Mouse (Mus musculus) kidney, embryonic 14.5 days (tissue): ENCODE data around the gene Jmjd8. TPM values are rescaled to one million over a fixed set of nuclear protein-coding genes. Genes with fewer than 3 reads are reported as not detected.
A peak's percentile ranks its signal among the peaks of the same experiment; 100 is the strongest.

Experiments used
- ATAC-seq: fragments of 200-750 bp; cut with Nextera tagmentation; 2 replicates; pipeline ENCODE4 v1.8.0; 2017; ENCODE audit warnings: moderate number of reproducible peaks, mild to moderate bottlenecking, moderate TSS enrichment, moderate library complexity; ENCODE audit not compliant: low FRiP score, low TSS enrichment
- H3K27ac ChIP-seq: fragments of 300-500 bp; sonication (generic); 2 replicates; pipeline ENCODE4 v1.5.1; 2014; ENCODE audit warnings: low read depth, mild to moderate bottlenecking, low read length, moderate library complexity, mixed read lengths
- H3K27me3 ChIP-seq: fragments of 300-500 bp; sonication (generic); 2 replicates; pipeline ENCODE4 v1.6.1; 2014; ENCODE audit warnings: mild to moderate bottlenecking, low read length; ENCODE audit not compliant: control insufficient read depth, insufficient read depth
- H3K36me3 ChIP-seq: fragments of 300-500 bp; sonication (generic); 2 replicates; pipeline ENCODE4 v1.6.1; 2014; ENCODE audit warnings: low read length, mixed read lengths; ENCODE audit not compliant: control insufficient read depth, insufficient read depth
- H3K4me1 ChIP-seq: fragments of 300-500 bp; sonication (generic); 2 replicates; pipeline ENCODE4 v1.6.1; 2014; ENCODE audit warnings: low read length, mixed read lengths; ENCODE audit not compliant: control insufficient read depth, insufficient read depth
- H3K4me2 ChIP-seq: fragments of 300-500 bp; sonication (generic); replicated peaks from 2 replicates; pipeline ENCODE4 v1.6.1; 2014; ENCODE audit warnings: low read depth, mild to moderate bottlenecking, low read length
- H3K4me3 ChIP-seq: fragments of 300-500 bp; sonication (generic); 2 replicates; pipeline ENCODE4 v1.5.1; 2014; ENCODE audit warnings: mild to moderate bottlenecking, low read length
- H3K9ac ChIP-seq: fragments of 300-500 bp; sonication (generic); 2 replicates; pipeline ENCODE4 v1.6.1; 2014; ENCODE audit warnings: low read depth, mild to moderate bottlenecking, low read length, moderate library complexity
- H3K9me3 ChIP-seq: fragments of 300-500 bp; sonication (generic); 2 replicates; pipeline ENCODE4 v1.6.1; 2016; ENCODE audit warnings: low read length; ENCODE audit not compliant: control insufficient read depth
- WGBS: fragments of 180-500 bp; shearing (Covaris S2); extraction: QIAGEN DNeasy Blood & Tissue Kit; methylation state at CpG from one replicate; pipeline ENCODE4 v1.1.7; 2014; 5-methylcytosine and 5-hydroxymethylcytosine counted together
- polyA plus RNA-seq: library from polyadenylated mRNA; unstranded; fragments of >200 nt; fragmentation: Nextera tagmentation; extraction: Ambion mirVana; gene quantifications from 2 replicates; pipeline ENCODE4 v1.2.1, GENCODE M21; 2014

The Jmjd8 gene
- polyA plus RNA-seq, 1 experiment from 2014 or later = 45.7 TPM

- ATAC-seq = no peak
- peak overlapping the region; percentile 77 for H3K9ac ChIP-seq
- H3K9me3 ChIP-seq = no peaks in the 10 kb centered on the region
- 84% methylated on average over 8 of the region's 8 CpGs for WGBS
- peak overlapping the region; percentile 77 for H3K4me2 ChIP-seq
- H3K4me1 ChIP-seq = peaks cover 42% of the 10 kb centered on the region
- no peaks in the 10 kb centered on the region for H3K27me3 ChIP-seq
- H3K4me3 ChIP-seq = peak overlapping the region; percentile 68
- H3K27ac ChIP-seq = peak overlapping the region; percentile 92
- H3K36me3 ChIP-seq = peaks cover 49% of the 10 kb centered on the region
These were observed 458 bp upstream of the Jmjd8 start for GRCm38 (mm10) chr17:25828223-25828594.

GRCm38 (mm10) chr17:25829558-25830017 lies 921 bp downstream of the Jmjd8 start:
- Histone ChIP-seq H3K4me3 (peak overlapping the region; percentile 68), H3K27me3 (no peaks in the 10 kb centered on the region), H3K4me2 (peak overlapping the region; percentile 77), H3K36me3 (peaks cover 49% of the 10 kb centered on the region), H3K9me3 (no peaks in the 10 kb centered on the region), H3K27ac (peak overlapping the region; percentile 92), H3K4me1 (peaks cover 42% of the 10 kb centered on the region), H3K9ac (peak overlapping the region; percentile 77)
- 35% methylated on average over 8 of the region's 8 CpGs for WGBS
- no peak for ATAC-seq

- H3K27me3 ChIP-seq = no peaks in the 10 kb centered on the region
- WGBS = 83% methylated on average over 4 of the region's 4 CpGs
- no peaks in the 10 kb centered on the region for H3K9me3 ChIP-seq
- ATAC-seq = no peak
- H3K4me3 ChIP-seq = peak overlapping the region; percentile 68
- no peak overlapping the region; the same call in 1 of the 2 replicates for H3K9ac ChIP-seq
- H3K27ac ChIP-seq = 0 out of 2 replicates have a peak overlapping the region, but pooled peaks have one; percentile 92
- peaks cover 55% of the 10 kb centered on the region for H3K36me3 ChIP-seq
- peak overlapping the region; percentile 77 for H3K4me2 ChIP-seq
- H3K4me1 ChIP-seq = peaks cover 42% of the 10 kb centered on the region
These were observed 1.6 kb downstream of the Jmjd8 start for GRCm38 (mm10) chr17:25830200-25830753.

GRCm38 (mm10) chr17:25830806-25831431 lies 2.3 kb downstream of the Jmjd8 start:
- Histone ChIP-seq H3K9me3 (no peaks in the 10 kb centered on the region), H3K4me1 (peaks cover 45% of the 10 kb centered on the region), H3K4me3 (peak overlapping the region; percentile 89), H3K27ac (no peak overlapping the region), H3K4me2 (peak overlapping the region; percentile 95; the same call in 1 of the 2 replicates), H3K27me3 (no peaks in the 10 kb centered on the region), H3K36me3 (peaks cover 56% of the 10 kb centered on the region), H3K9ac (peak overlapping the region; percentile 93)
- ATAC-seq = no peak
- WGBS = 85% methylated on average over 14 of the region's 14 CpGs

- WGBS = 57% methylated on average over 21 of the region's 21 CpGs
- no peaks in the 10 kb centered on the region for H3K27me3 ChIP-seq
- peaks cover 52% of the 10 kb centered on the region for H3K4me1 ChIP-seq
- no peaks in the 10 kb centered on the region for H3K9me3 ChIP-seq
- peak overlapping the region; percentile 95 for H3K4me2 ChIP-seq
- no peak overlapping the region; the same call in 1 of the 2 replicates for H3K27ac ChIP-seq
- H3K36me3 ChIP-seq = peaks cover 49% of the 10 kb centered on the region
- H3K9ac ChIP-seq = peak overlapping the region; percentile 93
- no peak for ATAC-seq
- peak overlapping the region; percentile 89 for H3K4me3 ChIP-seq
These were observed 3.0 kb downstream of the Jmjd8 start for GRCm38 (mm10) chr17:25831451-25832281.

- Histone ChIP-seq H3K4me2 (peak overlapping the region; percentile 95), H3K9me3 (no peaks in the 10 kb centered on the region), H3K36me3 (peaks cover 41% of the 10 kb centered on the region), H3K27me3 (no peaks in the 10 kb centered on the region), H3K9ac (peak overlapping the region; percentile 93), H3K27ac (peak overlapping the region; percentile 98), H3K4me3 (peak overlapping the region; percentile 89), H3K4me1 (peaks cover 62% of the 10 kb centered on the region)
- under 1% methylated on average over 55 of the region's 77 CpGs for WGBS
- ATAC-seq = peak; percentile 91
These were observed 4.0 kb downstream of the Jmjd8 start for GRCm38 (mm10) chr17:25832436-25833290.

- ATAC-seq = peak; percentile 64
- Histone ChIP-seq H3K4me3 (peak within 1 kb of the TSS; percentile 89), H3K9me3 (no peaks in the 10 kb centered on the region), H3K27me3 (no peaks in the 10 kb centered on the region), H3K27ac (peak within 1 kb of the TSS; percentile 98), H3K4me1 (peaks cover 63% of the 10 kb centered on the region), H3K9ac (peak within 1 kb of the TSS; percentile 93), H3K4me2 (peak within 1 kb of the TSS; percentile 95), H3K36me3 (peaks cover 39% of the 10 kb centered on the region)
- under 1% methylated on average over 24 of the region's 24 CpGs for WGBS
These were observed 4.6 kb downstream of the Jmjd8 start, which contains the start of gene Stub1 for GRCm38 (mm10) chr17:25833291-25833663. TSS of gene Stub1 (minus strand) at chr17:25833404.

- Histone ChIP-seq H3K4me2 (peak overlapping the region; percentile 95), H3K36me3 (peaks cover 42% of the 10 kb centered on the region), H3K9ac (peak overlapping the region; percentile 93), H3K27me3 (no peaks in the 10 kb centered on the region), H3K4me3 (peak overlapping the region; percentile 89), H3K4me1 (peaks cover 60% of the 10 kb centered on the region), H3K27ac (peak overlapping the region; percentile 98), H3K9me3 (no peaks in the 10 kb centered on the region)
- WGBS = 17% methylated on average over 6 of the region's 6 CpGs
- ATAC-seq = no peak
These were observed 5.4 kb downstream of the Jmjd8 start for GRCm38 (mm10) chr17:25833961-25834594.
